Mouse (Mus musculus) MEL (cell line): ENCODE results near the gene Kalrn. TPM values are rescaled to one million over a fixed set of nuclear protein-coding genes. Genes with fewer than 3 reads are reported as not detected.

Experiments used
- DNase-seq: peaks from one replicate; pipeline ENCODE4 v3.0.0; 2011; ENCODE audit warnings: low read depth, low spot score
- H3K27ac ChIP-seq: 2 replicates; pipeline ENCODE4 v1.5.1; 2012; ENCODE audit warnings: low read depth, mild to moderate bottlenecking, control low read depth, low read length, moderate library complexity; ENCODE audit not compliant: control insufficient read depth
- H3K27me3 ChIP-seq, 2 experiments: fragments of 150-350 bp in 1 of 2; sonication (generic) in 1 of 2; 2 replicates each; pipeline ENCODE4 v1.6.1; 2012; ENCODE audit warnings: low read length in 2 of 2, mild to moderate bottlenecking in 2 of 2, improper control_type of control experiment in 1 of 2, moderate library complexity in 1 of 2; ENCODE audit not compliant: insufficient read depth in 2 of 2, control insufficient read depth in 1 of 2
- H3K36me3 ChIP-seq, 2 experiments: 2 replicates each; pipeline ENCODE4 v1.6.1; 2012 to 2014; ENCODE audit warnings: low read length in 2 of 2, improper control_type of control experiment in 1 of 2, inconsistent platforms in 1 of 2, mild to moderate bottlenecking in 1 of 2; ENCODE audit not compliant: insufficient read depth in 2 of 2, control insufficient read depth in 1 of 2
- H3K4me1 ChIP-seq, 2 experiments: fragments of 150-350 bp in 1 of 2; sonication (generic) in 1 of 2; 2 replicates each; pipeline ENCODE4 v1.6.1; 2012; ENCODE audit warnings: low read length in 2 of 2, improper control_type of control experiment in 1 of 2, mild to moderate bottlenecking in 1 of 2; ENCODE audit not compliant: insufficient read depth in 2 of 2, control insufficient read depth in 1 of 2
- H3K4me3 ChIP-seq, 2 experiments: fragments of 150-350 bp in 1 of 2; sonication (generic) in 1 of 2; 2 replicates each; pipeline ENCODE4 v1.5.1; 2012; ENCODE audit warnings: low read depth in 2 of 2, low read length in 2 of 2, mild to moderate bottlenecking in 2 of 2, moderate library complexity in 2 of 2, control low read depth in 1 of 2, improper control_type of control experiment in 1 of 2; ENCODE audit not compliant: control insufficient read depth in 1 of 2, insufficient read depth in 1 of 2
- H3K79me2 ChIP-seq: 2 replicates; pipeline ENCODE4 v1.6.1; 2012; ENCODE audit warnings: mild to moderate bottlenecking, low read length, moderate library complexity; ENCODE audit not compliant: control insufficient read depth, poor library complexity, insufficient read depth
- H3K9ac ChIP-seq: 2 replicates; pipeline ENCODE4 v1.6.1; 2012; ENCODE audit warnings: low read depth, mild to moderate bottlenecking, control low read depth, low read length, moderate library complexity; ENCODE audit not compliant: control insufficient read depth, poor library complexity, severe bottlenecking
- H3K9me3 ChIP-seq: fragments of 150-350 bp; sonication (generic); replicated peaks from 2 replicates; pipeline ENCODE4 v1.6.1; 2012; ENCODE audit warnings: mild to moderate bottlenecking, low read length, improper control_type of control experiment, moderate library complexity; ENCODE audit not compliant: insufficient read depth
- BHLHE40 ChIP-seq: IDR thresholded peaks from 2 replicates; pipeline ENCODE4 v1.6.1; 2012; ENCODE audit warnings: low read depth, mild to moderate bottlenecking, inconsistent platforms, low read length, improper control_type of control experiment, borderline replicate concordance
- CHD2 ChIP-seq: IDR thresholded peaks from 2 replicates; pipeline ENCODE4 v1.6.1; 2011; ENCODE audit warnings: low read length, improper control_type of control experiment
- ELF1 ChIP-seq: IDR thresholded peaks from 2 replicates; pipeline ENCODE4 v1.6.1; 2014; ENCODE audit warnings: low read depth, mild to moderate bottlenecking, inconsistent platforms, low read length, improper control_type of control experiment, moderate library complexity
- GABPA ChIP-seq: IDR thresholded peaks from 2 replicates; pipeline ENCODE4 v1.6.1; 2012; ENCODE audit warnings: low read depth, mild to moderate bottlenecking, inconsistent platforms, low read length, improper control_type of control experiment, moderate library complexity
- GATA1 ChIP-seq: IDR thresholded peaks from 2 replicates; pipeline ENCODE4 v1.6.1; 2011; ENCODE audit warnings: low read depth, low read length, improper control_type of control experiment
- MAZ ChIP-seq: IDR thresholded peaks from 2 replicates; pipeline ENCODE4 v1.6.1; 2012; ENCODE audit warnings: low read depth, mild to moderate bottlenecking, inconsistent platforms, low read length, improper control_type of control experiment
- MEF2A ChIP-seq: IDR thresholded peaks from 2 replicates; pipeline ENCODE4 v1.6.1; 2014; ENCODE audit warnings: low read depth, mild to moderate bottlenecking, inconsistent platforms, low read length, improper control_type of control experiment; ENCODE audit not compliant: poor library complexity, insufficient replicate concordance, severe bottlenecking; ENCODE audit errors: extremely low read depth
- MXI1 ChIP-seq: IDR thresholded peaks from 2 replicates; pipeline ENCODE4 v1.6.1; 2011; ENCODE audit warnings: mild to moderate bottlenecking, low read depth, low read length, improper control_type of control experiment
- NRF1 ChIP-seq: IDR thresholded peaks from 2 replicates; pipeline ENCODE4 v1.6.1; 2014; ENCODE audit warnings: low read depth, mild to moderate bottlenecking, inconsistent platforms, low read length, improper control_type of control experiment, moderate library complexity; ENCODE audit not compliant: poor library complexity, insufficient read depth, severe bottlenecking
- RCOR1 ChIP-seq: IDR thresholded peaks from 2 replicates; pipeline ENCODE4 v1.6.1; 2012; ENCODE audit warnings: low read depth, mild to moderate bottlenecking, inconsistent platforms, low read length, improper control_type of control experiment
- SMC3 ChIP-seq: IDR thresholded peaks from 2 replicates; pipeline ENCODE4 v1.6.1; 2011; ENCODE audit warnings: low read depth, low read length, improper control_type of control experiment
- TBP ChIP-seq: IDR thresholded peaks from 2 replicates; pipeline ENCODE4 v1.8.0; 2011; ENCODE audit warnings: low read depth, low read length, improper control_type of control experiment
- TCF12 ChIP-seq: IDR thresholded peaks from 2 replicates; pipeline ENCODE4 v1.6.1; 2014; ENCODE audit warnings: low read depth, mild to moderate bottlenecking, inconsistent platforms, low read length, improper control_type of control experiment, moderate library complexity
- ZKSCAN1 ChIP-seq: IDR thresholded peaks from 2 replicates; pipeline ENCODE4 v1.6.1; 2012; ENCODE audit warnings: low read depth, mild to moderate bottlenecking, inconsistent platforms, low read length, improper control_type of control experiment, moderate library complexity
- ZNF384 ChIP-seq: IDR thresholded peaks from 2 replicates; pipeline ENCODE4 v1.6.1; 2012; ENCODE audit warnings: low read depth, mild to moderate bottlenecking, inconsistent platforms, low read length, improper control_type of control experiment
- polyA plus RNA-seq, 2 experiments: library from polyadenylated mRNA; stranded (reverse) in 1 of 2; unstranded in 1 of 2; fragments of >175 nt in 1 of 2; fragments of >200 nt in 1 of 2; gene quantifications; 2 replicates each; pipeline versions ENCODE4 v1.2.1 to v1.2.4; 2012; ENCODE audit warnings: low replicate concordance in 2 of 2, low read depth in 1 of 2; ENCODE audit not compliant: insufficient read length in 2 of 2, insufficient read depth in 1 of 2, missing spikeins in 1 of 2
- total RNA-seq: library from RNA; depleted of rRNA; stranded (reverse); fragments of 300-350 nt; gene quantifications from 2 replicates; pipeline ENCODE4 v1.2.3, GENCODE M21; 2012

Gene Kalrn
- total and polyA plus RNA-seq, 3 experiments, result 10.4 to 11.8 TPM; not detected in 1

GRCm38 (mm10) chr16:34310363-34310762 lies 263.0 kb downstream of the Kalrn start:
- Histone ChIP-seq H3K27ac (no peak overlapping the region), H3K27me3 (no peaks in the 10 kb centered on the region; a peak in 2 of 4 replicates)
- no peak for TF ChIP-seq TBP
- no peak for TF ChIP-seq SMC3
- TF ChIP-seq MXI1, result no peak

GRCm38 (mm10) chr16:34308324-34308723 lies 265.0 kb downstream of the Kalrn start:
- Histone ChIP-seq H3K27me3 (no peaks in the 10 kb centered on the region; a peak in 2 of 4 replicates), H3K27ac (no peak overlapping the region), H3K9me3 (no peaks in the 10 kb centered on the region), H3K36me3 (no peaks in the 10 kb centered on the region), H3K79me2 (no peaks in the 10 kb centered on the region), H3K4me3 (no peak overlapping the region), H3K9ac (no peak overlapping the region)
- DNase-seq, result no peak
- TF ChIP-seq ZNF384 (no peak), BHLHE40 (no peak), RCOR1 (no peak), GABPA (no peak), GATA1 (no peak), MAZ (no peak), ELF1 (no peak), ZKSCAN1 (no peak), CHD2 (no peak)
- TF ChIP-seq, all 39 proteins: peak for 0
- H3K4me1 ChIP-seq, result no peaks in the 10 kb centered on the region

More at GRCm38 (mm10) chr16:34310363-34310762, 263.0 kb downstream of the Kalrn start:
- no peak overlapping the region for H3K4me3 ChIP-seq
- no peak overlapping the region for H3K9ac ChIP-seq
- H3K9me3 ChIP-seq, result no peaks in the 10 kb centered on the region
- H3K79me2 ChIP-seq, result no peaks in the 10 kb centered on the region
- H3K36me3 ChIP-seq, result no peaks in the 10 kb centered on the region
- H3K4me1 ChIP-seq, result no peaks in the 10 kb centered on the region
- DNase-seq, result no peak

DNA sequence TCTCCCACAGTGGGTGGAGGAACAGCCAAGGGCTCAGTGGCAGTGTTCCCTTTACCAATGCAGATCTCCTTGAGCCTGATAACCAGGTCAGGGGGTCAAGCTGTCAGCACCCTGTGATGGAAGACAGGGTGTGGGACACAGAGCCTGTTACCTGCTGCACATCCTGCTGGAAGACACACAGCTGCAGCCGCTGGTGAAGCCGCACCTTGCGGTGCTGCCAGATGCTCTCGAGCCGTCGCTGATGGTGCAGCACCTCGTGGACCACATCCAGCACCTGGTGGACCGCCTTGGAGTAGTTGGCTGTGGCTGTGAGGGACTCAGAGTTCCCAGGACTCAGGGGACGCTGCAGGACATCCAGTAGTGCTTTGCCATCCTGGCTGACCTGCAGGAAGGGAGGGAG lies 265.9 kb downstream of the Kalrn start:
- TF ChIP-seq GABPA, result no peak
- TF ChIP-seq MEF2A, result no peak
- no peak for TF ChIP-seq ZNF384
- TF ChIP-seq TCF12, result no peak
- TF ChIP-seq CHD2, result no peak
- TF ChIP-seq NRF1, result no peak
- H3K27ac ChIP-seq, result no peak overlapping the region
- no peak overlapping the region for H3K4me3 ChIP-seq
- no peaks in the 10 kb centered on the region for H3K36me3 ChIP-seq
- no peaks in the 10 kb centered on the region for H3K79me2 ChIP-seq
- no peaks in the 10 kb centered on the region; a peak in 2 of 4 replicates for H3K27me3 ChIP-seq
- H3K9me3 ChIP-seq, result no peaks in the 10 kb centered on the region
- no peaks in the 10 kb centered on the region for H3K4me1 ChIP-seq
- H3K9ac ChIP-seq, result no peak overlapping the region
- DNase-seq, result no peak
